Mouse (Mus musculus): ENCODE measurements around the gene Gm17555.
A peak's percentile ranks its signal among the peaks of the same experiment; 100 is the strongest.
"Not testable (repeated sequence)": the region's sequence is repeated elsewhere in the genome, so short reads cannot be mapped to it uniquely, and the experiment has no call there.

Gene Gm17555

DNA sequence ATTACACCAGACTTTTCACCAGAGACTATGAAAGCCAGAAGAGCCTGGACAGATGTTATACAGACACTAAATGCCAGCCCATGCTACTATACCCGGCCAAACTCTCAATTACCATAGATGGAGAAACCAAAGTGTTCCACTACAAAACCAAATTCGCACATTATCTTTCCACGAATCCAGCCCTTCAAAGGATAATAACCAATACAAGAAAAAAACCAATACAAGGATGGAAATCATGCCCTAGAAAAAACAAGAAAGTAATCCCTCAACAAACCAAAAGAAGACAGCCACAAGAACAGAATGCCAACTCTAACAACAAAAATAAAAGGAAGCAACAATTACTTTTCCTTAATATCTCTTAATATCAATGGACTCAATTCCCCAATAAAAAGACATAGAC, at the start of gene Gm17555:
Gene Gm17555 (plus strand): TSS at position 301 of the 400 bp plus-strand sequence.
- DNase-seq: not testable (repeated sequence)

DNA sequence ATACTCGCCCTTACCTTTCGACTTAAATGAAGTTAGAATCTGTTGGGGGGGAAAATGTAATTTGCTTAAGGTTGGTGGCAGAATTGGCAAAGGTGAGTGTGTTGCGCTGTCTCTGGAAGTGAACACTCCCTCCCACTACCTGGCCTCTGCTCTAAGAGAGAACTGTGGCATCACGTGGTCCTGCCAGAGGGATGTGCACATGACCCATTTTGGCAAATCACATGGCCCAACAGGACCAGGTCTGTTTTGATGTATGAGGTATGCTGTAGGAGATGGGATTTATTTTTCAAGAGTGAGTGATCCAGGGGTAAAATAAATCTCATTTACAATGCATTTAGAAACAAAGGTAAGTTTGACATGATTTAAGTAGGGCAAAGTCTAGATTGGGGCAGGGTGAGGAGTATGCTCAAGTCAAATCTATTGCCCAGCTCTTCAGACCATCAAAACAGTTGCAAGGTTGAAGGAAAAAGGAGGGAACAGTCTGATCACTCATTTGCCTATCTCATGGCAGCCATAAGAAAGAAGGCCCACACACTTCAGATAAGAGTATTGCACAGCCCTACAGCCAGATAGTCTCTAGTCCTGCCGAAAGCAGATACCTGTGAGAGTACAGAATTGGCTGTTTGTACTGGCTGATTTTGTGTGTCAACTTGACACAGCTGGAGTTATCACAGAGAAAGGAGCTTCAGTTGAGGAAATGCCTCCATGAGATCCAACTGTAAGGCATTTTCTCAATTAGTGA, 49.5 kb upstream of the Gm17555 start:
- no peak for DNase-seq

DNA sequence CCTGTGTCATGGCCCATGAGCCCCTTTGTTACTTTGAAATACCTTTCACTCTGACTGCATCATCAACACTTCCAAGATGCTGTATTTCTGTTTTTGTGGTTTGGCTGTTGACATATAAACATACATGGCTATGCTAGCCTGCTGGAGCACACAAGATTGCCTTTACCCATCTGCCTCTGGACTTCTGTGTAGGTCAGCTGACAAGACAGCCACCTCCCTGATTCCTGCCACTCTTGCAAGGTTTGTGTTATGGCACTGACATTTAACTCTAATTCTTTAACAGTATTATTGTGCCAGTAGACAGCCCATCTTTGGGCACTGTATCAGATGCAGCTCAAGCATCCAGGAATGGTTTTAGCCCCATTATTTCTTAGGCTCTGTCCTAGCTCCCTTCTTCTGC, 48.6 kb upstream of the Gm17555 start:
- no peak for DNase-seq

DNA sequence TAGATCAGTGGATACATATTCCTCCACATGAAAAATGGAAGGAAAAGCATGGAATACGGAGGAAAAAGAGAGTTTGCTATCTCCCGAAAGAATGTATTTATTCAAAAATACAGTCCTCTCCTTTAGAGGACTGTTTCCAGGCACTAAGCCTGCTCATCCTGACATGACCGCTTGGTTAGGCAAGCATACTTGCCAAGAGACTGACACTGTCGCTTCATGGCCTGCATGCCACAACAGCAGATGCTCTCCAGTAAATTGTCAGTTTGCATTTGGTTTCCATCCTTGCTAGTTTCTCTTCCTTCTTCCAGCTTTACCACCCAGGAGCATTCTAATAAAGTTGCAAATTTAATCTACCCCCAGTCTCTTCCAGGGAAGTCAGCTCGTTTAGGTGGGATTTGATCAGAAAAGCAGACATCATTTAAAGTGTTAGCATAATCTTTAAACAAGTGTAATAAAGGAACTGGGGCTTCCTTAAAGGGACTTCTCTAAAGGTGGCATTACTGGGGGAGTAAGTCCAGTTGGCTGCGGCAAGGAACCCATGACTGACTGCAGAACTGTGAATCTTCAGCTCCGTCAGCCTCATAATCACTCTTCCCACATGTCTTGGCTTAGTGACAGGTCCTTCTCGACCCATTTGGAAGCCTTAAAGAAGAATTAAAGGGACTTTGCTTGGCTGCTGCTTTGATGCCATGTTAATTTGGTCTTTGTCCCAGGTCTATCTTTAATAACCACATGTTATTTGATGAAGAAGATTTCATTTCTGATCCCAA, 47.9 kb upstream of the Gm17555 start:
- DNase-seq: no peak

DNA sequence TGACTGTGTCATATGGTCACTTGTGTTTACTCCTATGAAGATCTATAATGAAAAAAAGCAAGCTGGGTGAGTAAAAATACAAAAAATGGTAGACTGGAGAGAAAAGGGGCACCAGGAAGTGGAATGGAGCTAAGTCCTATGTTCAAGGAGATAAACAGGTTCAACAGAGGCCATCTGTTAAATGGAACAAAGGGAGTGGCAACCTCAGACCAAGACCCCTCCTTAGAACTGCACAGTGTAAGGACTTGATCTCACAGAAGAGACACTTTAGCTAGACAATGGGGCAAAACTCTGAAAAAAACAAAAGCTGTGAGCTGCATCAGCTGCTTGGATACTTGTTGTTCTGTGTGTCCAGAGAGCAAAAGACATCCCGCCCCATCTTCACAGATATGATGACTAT, 43.5 kb upstream of the Gm17555 start:
- no peak for DNase-seq

DNA sequence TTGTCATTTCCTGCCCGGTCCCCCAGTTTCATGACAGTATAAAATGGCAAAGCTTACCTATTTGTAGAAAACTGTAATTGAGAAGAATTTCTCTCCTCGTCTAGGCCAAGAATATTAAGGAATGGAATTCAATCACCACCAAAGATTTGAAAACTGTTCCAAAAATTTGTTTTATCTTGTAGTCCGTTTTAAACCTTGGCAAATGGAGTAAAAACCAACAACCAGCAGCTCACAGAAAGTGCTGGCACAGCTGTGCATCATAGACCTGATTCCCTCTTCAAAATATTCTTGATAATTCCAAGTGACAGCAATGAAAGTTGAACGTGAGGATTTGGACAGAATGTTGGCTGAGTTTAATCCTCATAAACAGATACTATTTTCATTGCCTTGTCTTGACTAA, 23.6 kb upstream of the Gm17555 start:
- DNase-seq: no peak

DNA sequence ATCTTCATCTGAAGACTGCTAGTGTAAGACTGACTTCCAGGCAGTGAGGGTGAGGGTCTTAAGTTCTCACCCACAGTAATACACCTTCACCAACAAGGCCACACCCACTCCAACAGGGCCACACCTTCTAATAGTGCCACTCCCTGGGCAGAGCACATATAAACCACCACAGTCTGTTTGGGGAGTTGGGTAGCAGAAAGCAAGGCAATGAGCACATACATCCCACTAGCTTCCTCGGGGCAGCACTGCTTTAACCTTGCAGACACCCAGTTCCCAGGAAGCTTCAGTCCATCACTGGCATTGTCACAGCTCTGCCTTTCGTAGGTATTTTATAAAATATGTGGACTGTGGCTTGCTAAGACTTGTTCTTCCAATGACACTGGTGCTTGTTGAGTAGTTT, 22.8 kb upstream of the Gm17555 start:
- DNase-seq: no peak

DNA sequence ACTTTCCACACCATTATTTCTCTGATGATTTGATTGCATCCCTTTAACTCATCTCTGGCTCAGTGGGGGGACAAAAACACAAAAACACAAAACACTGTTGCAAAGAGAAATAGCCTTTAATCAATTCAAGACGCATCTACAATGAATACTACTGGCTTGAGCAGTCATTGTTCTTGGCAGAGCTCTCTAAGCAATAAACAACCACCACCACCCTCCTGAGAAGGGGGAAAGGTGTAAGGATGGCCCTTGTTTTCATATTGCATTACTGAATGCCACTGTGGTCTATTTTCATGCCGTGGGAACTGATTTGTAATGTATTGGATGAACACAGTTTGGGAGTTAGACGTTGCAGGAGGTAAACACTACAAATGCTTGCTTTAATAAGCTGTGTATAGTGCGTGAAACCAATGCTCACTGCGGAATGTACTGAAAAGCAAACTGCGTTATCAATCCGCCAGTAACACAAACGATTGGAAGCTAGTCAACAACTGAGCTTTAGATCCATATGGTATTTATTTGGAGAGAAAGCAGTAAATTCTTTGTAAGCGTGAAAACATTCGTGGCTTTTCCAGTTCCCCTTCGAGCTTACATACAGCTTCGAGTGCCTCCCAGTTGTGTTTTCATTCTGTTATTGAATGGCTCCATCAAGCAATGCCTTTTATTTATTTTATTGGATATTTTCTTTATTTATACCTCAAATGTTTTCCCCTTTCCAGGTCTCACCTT, 19.1 kb upstream of the Gm17555 start:
- DNase-seq: no peak

DNA sequence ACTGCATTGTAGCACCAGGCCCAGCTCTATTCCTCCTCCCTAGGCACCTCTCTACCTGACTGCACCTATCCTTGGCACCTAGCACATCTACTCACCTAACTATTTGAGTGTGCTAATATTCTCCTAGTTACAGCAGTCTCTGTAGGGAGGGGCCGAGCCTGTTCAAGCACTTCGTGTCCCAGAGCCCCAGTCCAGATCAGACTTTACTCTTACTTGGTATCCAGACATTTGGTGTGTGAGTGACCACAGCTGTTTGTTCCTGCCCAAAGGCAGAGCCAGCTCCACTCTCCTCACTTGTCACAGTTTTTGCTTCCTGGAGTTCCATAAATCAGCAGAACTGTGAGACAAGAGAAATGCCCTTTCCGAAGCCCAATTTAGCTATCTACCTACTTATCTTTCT, 15.9 kb upstream of the Gm17555 start:
- no peak for DNase-seq

DNA sequence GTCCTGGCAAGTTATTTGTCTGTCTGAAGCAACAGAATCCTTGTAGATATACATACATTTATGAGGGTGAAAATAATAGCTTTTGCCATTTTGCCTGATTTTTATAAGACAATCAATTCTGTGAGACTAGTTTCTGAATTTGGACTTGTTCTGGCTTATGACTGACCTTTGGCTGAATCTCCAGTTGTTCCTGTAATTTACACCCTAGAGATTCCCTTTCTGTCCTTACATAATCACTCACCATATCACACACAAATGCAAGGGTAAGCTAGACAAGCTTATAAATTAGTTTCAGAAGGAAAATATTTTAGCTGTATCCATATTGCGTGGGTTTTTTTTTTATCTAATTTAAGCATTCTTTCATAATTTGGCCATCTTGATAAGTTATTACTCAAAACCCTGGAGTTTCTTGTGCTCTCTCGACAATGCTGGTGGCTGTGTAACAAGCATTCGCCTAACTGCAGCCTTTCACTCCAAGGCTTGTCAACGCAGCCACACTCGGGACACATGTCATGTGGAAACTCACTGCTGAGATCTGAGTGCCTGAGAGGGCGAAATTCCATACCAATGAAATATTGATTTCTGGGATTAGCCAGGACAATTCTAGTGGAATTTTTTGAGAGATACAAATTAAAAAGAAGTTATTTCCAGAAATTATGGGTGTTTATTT, 3.8 kb upstream of the Gm17555 start:
- no peak for DNase-seq

DNA sequence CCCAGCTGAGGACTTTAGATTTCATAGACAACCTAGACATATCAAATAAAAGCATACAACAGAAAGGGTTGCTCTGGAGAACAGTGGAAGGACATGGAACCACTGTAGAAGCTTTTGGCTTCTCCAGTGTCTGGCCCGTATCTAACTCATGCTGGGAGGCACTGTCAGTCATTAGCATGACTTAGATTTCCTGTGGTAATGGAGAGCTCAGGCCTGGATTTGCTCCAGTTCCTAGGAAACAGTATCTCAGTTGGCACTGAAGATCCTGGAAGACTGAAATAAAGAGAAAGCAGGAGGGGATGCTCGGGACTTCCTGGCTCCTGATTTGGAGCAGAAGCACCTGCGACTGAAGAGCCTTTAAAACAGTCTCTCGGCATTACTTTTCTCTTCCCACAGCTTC, 12.7 kb downstream of the Gm17555 start:
- no peak for DNase-seq

DNA sequence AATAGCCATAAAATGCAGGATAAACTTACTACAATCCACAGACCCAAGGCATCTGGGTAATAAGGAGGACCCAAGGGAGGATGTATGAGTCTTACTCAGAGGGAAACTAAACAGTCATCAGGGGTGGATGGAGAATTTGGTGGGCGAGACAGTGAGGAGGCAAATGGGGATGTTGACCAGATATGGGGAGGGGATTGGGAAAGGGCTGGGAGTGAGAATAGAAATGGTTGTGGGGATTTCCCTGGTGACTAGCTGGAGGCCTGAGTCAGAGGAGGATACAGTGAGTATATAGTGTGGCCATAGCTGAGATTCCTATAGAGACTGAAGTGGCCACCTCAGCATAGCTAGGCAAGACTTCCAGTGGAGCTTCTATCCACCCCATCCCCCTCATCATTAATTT, 16.8 kb downstream of the Gm17555 start:
- DNase-seq: no peak

DNA sequence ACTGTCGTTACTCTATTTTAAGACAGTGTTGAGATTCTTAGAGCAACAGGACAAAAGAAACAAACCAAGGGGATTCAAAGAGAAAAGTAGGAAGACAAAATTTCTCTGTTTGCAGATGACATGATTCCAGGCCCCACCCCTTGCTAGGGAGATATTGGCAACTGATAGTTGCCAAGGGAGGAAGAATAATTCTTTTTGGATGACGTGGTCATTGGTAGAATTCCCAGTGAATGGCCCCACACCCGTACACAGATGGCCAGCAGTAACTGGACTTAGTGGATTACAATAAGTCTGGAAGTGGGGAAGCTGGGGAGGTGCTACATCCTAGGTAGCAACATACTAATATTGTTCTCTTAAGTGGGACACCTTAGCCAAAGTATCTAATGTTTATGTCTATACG, 22.0 kb downstream of the Gm17555 start:
- no peak for DNase-seq

DNA sequence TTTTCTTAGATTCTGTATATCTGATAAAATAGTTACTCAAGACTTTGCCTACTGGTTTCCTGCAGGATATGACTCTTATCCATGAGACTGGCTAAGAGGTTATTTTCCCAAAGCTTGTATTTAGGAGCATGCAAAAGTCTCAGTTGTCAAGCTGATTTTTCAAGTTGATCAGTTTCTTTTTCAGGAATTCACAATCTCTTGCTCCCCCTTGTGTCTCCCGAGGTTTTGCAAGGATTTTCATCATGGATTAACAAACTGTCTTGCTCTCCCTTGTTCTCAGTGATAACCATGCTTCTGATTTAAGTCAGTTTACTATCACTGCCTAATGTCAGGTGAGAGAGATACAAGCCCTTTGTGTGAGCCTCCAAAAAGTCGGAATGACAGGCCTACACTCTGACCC, 30.5 kb downstream of the Gm17555 start:
- DNase-seq: peak in 1 of 2 experiments; percentile 3

DNA sequence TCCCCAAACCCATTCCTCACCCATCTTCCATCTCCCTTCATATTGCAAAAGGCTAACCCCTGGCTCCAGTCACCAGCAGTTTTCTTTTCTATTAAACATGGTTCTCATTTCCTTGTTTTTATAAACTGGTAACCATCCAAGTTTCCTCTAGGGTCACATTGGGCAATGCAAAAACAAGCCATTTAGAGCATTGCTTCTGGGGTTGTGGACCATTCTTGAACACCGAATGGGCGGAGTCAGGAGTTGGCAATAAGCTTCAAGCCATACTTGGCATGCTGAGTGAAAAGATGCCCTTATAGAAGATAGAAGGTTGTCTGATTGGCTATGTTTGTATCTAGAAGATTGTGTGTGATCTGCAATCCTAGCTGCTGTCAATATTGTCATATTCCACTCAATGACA, 33.6 kb downstream of the Gm17555 start:
- DNase-seq: no peak

DNA sequence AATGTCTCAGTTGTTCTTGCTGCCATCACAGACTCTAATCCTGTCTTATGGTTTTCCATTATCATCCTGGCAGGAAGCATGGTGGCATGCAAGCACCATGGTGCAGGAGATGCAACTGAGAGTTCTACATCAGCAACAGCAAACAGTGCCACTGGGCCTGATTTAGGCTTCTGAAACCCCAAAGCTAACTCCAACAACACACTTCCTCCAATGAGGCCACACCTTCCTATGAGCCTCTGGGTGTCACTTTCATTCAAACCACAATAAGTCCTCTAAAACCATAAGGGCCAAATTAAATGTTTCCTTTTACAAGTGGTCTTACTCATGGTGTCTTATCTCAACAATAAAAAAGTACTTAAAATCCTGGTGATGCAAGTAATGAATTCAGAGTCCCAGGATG, 37.3 kb downstream of the Gm17555 start:
- no peak for DNase-seq
